Mouse (Mus musculus) mouse embryonic stem cell (cell line): ENCODE results near the gene Brsk2.

Experiments
- in situ Hi-C, 2 experiments: fragments of 300-500 bp; cut with MboI; formaldehyde crosslinking; loops; 1 replicate in 1 of 2; 3 replicates in 1 of 2; pipeline ENCODE4 v1.14.3; 2019 to 2020; ENCODE audit warnings: low sequenced_read_pairs in 2 of 2, low pct_unique_long_range_greater_than_20kb in 1 of 2, mixed read lengths in 1 of 2; ENCODE audit not compliant: unreplicated experiment in 1 of 2

Brsk2 gene

DNA sequence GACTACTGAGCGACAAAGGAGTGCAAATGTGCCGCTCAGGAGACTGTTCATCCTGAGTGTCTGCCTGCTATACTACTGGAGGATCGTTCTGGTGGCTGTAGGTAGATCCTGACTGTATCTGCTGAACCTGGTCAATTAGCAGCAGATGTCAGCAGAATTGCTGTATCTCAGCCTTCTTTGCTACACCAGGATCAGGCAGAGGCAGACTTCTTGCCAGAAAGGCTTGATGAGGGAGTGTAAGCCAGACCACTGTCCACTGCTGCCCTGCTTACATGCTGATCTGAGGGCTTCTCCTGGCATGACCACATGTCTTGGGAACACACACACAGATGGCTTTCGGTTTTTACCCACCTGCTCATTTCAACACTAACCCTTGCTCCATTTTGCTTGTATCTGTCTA lies 2.3 kb downstream of the Brsk2 start:
- in situ Hi-C loops = no loop called here

DNA sequence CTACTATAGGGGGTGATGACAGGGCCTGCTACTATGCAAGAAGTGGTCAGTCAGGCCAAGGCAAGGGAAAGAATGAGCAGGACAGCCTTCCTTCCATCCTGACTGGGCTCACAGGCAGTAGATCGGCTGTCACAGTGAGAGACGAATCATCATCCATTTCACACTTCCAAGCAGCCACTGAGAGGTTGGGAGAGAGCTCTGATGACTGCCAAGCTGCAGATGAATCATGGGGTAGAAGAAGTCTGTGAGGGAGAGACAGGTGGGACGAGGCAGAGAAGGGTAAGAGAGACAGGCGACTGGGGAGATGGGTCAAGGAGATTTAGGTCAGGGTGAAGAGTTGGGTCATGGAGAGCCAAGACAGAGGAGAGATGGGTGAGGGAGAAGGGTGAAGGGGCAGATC lies 3.4 kb downstream of the Brsk2 start:
- in situ Hi-C loops = no loop called here

DNA sequence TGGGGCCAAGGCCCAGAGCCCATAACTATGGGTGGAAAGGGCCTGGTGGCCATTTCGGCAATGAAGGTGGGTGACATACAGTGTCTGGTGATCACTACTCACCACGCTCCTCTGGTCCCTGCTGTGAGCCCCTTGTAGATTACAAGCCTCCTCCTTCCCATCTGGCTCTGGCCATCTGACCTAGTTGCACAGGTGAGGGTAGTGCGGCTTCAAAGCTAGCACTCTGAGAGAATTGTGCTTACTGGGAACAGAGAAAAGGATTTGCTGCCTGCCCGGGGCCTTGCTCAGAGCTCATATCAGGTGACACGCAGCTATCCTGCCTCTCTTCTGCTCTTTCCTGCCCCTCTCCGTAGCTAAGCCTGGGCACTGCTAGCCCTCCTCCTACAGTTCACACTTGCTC lies 4.1 kb downstream of the Brsk2 start:
- in situ Hi-C loops = no loop called here

DNA sequence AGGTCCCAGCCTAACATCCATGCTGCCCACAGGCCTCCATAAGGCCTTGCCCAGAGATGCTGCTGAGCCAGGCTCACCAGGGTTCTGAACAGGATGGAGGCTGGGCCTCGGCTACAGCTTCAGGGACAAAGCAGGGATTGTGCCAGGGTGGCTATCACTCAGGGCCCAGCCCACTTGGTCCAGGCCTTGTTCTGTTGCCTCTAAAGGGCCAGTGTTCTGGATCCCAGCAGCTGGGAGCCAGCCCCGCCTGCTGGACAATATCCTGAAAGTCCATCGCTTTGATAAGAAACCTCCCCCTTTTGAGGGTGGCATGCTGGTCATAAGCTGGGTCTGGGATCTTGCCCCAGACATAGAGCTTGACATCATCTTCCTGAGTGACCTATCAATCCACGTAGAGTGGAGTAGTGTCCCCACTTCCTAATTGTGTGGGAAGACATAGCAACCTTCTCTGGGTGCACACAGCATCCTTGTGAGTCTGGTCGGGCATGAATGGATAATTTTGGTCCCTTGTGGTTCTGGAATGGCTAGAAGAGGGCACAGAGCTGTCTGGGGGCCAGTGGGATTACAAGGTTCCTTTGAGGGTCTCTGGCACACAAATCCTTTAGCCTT lies 6.1 kb downstream of the Brsk2 start:
- in situ Hi-C loops = no loop called here

DNA sequence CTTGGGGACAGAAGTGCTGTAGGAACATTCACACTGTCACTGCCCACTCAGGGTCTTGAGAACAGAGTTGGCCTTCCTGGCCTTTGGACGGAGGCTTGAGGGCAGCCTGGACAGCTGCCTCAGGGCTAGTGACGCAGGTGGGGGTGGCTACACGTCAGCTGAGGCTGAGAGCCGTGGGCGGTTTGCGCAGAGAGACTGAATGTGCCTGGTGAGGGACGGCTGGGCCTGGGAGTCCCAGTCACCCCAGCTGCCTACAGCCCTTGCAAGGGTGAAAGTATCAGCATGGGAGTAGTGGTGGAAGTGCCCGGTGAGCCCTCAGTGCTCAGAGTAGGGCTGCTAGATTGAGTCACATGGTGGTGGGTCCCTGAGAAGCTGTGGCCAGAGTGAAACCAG lies 6.6 kb downstream of the Brsk2 start:
- in situ Hi-C loops = no loop called here

DNA sequence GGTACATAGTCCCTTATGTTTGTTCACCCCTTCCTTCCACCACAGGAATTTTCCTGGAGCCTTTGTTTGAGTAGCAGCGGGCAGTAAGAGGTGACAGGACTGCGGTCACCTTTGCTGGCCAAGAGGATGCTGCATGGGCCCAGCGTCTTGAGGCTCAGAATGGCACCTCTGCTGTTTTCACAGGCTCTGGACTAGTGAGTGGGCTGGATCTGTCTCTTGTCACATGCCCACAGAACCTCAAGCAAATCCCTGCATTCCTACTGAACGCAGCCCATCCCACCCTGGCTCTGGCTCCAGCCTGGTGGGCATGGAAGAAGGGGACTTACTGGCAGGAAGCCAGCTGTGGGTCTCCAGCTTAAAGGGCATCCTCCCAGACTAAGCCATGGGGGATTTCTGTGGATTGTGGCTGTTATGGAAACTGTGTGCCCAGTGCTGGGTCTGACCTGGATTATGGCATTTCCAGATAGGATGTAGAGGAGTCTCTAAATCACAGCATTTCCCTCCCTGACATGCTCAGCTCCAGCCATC lies 8.0 kb downstream of the Brsk2 start:
- in situ Hi-C loops = no loop called here

DNA sequence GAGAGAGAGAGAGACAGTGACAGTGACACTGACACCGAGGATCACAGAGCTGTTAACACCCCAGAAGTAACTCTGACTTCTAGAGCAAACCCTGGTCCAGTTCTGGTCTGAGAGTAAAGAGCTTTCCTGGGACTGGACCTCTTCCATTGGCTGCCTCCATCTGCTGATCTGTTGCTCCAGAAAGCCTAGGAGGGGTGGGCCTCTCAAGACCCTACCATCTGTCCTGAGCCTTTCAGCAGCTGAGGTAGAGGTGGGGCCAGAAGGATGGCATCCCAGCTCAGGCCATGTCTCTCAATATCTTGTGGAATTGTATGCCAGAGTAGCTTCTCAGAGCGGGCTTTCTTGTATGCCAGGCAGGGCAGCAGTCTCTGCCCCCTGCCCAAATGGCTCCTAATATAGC lies 8.7 kb downstream of the Brsk2 start:
- in situ Hi-C loops = no loop called here

DNA sequence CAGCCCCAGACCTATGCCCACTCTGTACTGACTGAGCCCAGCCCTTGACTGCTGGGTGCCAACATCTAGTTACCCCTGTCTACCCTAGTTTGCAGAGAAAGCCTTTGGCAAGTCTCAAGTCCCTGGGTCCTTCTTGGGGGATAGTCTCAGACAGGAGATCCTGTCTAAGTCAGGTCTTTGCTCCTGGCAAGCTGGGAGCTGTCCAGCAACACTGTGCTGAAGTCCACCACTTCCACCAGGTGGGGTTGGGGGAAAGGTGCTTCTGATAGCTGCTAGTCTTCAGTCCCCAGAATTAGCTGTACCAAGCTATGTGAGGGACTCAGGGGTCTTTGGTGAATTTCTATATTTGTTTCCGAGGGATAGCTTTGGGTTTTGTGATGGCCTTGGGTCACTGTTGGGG lies 9.6 kb downstream of the Brsk2 start:
- in situ Hi-C loops = no loop called here

DNA sequence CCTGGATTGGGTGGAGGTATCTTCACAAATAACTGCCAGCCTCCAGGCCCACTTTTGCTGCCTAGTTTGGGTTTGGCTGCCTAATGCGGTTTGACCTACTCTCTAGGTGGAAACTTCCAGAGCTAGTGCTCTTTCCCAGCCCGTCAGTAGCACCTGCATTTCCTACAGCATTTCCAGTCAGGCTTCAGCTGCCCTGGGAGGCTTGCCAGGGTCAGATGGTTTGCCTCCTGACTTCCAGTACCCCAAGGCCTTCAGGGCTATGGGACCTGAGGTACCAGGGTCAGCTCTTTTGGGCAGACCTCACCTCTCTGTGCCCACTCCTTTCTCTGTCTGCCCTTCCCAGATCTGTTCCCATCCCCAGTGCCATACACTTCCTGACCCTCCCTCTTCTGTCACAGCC lies 11.4 kb downstream of the Brsk2 start:
- in situ Hi-C loops = no loop called here

DNA sequence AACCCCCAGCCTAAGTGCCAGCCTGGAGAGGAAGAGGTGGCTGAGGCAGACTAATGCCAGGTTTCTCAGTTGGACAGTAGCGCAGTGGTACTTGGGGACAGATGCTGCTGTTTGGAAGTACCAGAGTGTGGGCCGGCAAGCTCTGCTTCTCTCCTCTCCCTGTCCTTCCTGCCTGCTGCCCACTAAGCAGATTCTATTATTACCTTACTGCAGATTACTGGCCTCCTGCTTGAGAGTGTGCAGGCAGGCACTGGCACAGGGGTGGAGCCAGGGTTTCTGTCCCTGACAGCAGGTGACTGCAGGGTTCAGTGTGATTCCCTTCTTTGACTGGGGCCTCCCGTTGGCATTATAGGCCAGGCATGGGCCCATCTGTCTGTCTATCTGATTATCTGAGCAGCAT lies 11.9 kb downstream of the Brsk2 start:
- in situ Hi-C loops = no loop called here

DNA sequence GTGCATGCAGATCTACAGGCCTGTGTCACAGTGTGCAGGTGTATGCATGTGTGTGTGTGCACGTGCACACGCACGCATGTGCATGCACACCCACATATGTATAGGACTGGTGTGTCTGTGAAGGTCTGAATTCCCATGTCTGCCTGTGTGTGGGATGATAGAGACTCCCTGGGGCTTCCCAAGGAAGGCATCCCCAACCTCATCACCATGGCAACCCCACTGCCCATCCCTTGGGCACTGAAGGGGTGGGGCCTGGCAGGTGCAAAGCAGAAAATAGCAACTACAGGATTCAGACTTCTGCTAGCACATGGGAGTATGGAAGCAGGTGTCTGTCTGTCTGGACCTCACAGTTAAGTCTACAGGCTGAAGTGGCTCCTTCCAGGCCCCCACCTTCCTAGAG lies 13.0 kb downstream of the Brsk2 start:
- in situ Hi-C loops = no loop called here

DNA sequence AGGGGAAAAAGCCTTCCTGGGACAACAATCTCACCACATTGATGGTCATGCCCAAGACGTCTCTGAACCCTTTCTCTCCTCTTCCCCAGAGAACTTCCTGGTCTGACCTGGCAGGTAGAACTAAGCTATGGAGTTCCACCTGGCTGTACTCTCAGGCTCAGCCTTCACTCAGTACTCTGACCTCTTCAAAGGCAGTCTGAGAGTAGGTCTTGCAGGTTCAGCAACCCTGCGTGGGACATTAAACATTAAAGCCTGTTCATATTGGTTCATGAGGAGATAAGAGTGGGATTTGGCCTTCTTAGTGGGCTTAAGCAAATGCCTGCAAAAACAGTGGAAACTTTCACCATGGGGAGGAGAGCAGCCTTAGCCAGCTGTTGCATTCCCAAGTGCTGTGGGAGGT lies 16.7 kb downstream of the Brsk2 start:
- in situ Hi-C loops = no loop called here

DNA sequence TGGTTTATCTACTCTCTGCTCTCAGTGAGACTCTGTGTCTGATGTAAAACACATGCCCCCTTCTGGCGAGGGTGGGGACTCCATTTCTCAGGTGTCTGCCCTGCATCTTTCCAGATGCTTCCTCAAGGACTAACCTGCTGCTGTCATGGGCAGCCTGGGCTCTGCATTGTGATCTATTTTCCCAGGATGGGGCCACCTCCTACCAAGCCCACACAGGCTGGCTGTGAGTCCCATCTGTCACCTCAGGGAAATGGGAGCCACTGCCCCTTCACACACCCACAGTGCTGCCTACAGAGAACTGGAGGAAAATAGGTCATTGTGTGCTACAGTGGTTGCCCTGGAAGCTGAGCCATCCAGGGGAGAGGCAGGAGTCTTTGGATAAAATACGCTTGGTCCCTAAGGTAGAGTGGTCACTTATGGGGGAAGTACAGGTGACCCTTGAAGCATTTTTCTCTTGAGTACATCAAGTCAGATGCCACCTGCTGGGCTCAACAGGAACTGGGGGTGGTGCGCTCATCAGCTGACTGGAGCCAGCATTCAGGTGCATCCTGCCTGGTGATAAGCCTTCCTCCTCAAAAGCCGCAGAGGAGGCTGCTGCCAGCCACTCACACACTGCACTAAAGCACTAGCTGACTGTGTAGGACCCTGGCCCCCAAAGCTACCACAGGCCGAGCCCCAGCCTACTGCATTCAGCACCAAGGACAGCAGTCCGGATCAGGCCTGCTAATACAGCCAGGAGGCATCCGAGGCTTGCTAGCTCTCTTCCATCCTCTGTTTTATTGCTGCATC lies 23.5 kb downstream of the Brsk2 start:
- in situ Hi-C loops = no loop called here

DNA sequence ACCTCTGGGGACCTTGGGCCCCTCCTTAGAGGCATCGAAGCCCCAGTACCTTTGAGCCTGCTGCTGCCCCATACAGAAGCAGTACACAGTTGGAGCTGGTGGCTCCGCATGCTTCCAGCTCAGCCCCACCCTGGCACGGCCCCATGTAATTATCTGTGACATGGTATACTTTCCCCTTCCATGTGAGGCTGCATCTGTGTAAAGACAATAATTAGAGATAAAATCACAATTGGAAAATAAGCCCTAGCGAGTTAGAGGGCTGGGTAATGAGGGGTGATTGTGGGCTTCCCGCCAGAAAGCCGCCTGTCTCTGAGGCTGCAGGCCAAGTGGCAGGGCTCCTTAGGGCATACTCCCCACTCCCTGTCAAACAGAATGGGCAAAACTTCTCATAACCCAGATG lies 28.5 kb downstream of the Brsk2 start:
- in situ Hi-C loops = no loop called here

DNA sequence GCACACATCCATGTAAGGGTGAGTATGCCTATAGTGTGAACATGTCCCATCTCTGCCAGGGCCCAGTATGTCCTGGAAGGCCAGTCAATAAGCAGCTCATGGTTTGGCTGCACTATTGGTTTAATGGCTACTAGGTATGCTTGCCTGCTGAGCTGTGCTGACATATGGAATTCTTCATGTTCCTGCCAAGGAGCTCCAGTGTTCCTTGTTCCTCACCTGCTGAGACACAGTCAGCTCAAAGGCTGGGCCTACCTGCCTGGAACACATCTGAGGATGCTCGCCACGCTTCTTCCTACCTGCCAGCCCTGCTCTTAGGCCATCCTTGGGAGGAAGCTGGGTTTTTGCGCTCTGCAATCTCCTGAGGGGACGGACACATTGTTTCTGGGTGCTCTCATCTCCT lies 29.7 kb downstream of the Brsk2 start:
- in situ Hi-C loops = no loop called here

DNA sequence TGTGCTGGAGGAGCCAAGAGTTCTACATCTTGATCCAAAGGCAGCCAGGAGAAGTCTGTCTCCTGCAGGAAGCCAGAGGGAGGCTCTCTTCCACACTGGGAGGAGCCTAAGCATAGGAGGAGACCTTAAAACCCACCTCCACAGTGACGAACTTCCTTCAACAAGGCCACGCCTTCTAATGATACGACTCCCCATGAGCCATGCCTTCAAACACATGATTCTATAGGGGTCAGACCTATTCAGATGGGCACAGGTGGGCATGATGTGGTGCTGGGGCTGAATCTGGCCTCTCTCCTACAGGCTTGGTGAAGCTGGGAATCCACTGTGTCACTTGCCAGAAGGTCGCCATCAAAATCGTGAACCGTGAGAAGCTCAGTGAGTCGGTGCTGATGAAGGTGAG lies 31.7 kb downstream of the Brsk2 start:
- in situ Hi-C loops = no loop called here

DNA sequence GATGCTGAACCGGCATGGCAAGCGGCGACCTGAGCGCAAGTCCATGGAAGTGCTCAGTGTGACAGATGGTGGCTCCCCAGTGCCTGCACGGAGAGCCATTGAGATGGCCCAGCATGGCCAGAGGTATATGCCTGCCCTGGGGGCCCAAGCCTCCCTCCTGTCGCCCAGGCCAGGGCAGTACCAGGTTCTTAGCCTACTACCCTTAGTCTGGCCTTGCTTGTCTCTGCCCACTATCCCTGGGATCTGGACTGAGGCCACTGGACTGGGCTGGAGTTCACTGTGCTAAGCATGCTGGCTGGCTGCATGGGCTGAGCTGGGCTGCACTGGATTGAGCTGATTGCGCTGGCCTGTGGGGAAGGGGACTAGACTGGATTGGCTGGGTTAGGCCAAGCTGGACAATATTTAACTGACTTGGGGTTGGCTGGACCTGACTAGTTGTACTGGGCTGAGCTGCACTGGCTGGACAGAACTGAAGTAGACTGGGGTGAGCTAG lies 38.8 kb downstream of the Brsk2 start:
- in situ Hi-C loops = no loop called here

DNA sequence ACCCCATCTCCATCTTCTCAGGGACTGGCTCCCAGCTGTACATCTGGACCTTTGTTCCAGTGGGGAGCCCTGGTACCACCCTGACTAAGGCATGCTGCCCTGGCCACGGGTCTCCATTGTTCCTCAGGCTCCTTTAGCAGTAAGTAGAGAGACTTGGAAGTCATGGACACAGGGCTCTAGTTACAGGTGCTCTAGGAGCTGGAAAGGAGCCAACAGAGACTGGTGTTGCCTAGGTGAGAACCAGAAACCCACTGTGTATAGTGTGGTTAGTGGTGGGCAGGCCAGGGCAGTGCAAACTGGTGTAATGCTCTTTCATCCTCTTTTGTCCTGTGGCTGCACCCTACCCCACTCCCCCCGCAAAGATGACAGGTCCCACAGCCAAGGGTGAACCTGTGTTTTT lies 41.6 kb downstream of the Brsk2 start:
- in situ Hi-C loops = no loop called here

DNA sequence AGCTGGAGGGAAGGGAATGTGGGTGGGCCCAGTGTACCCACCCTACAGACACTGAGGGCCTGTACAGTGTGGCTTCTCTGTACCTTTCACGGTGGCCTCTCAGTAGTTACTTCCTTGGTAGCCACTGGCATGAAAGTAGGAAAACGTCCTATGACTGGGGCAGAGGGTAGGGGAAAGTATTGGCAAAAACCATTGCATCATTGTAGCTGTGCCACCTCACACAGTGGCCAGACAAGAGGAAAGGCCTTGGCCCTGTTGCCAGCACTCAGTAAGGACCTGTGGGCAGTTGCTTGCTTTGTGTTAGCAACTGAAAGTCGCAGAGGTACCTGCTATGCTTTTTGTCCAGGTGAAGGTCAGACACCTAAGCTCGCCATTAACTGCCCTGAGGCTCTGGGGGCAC lies 44.6 kb downstream of the Brsk2 start:
- in situ Hi-C loops = no loop called here

DNA sequence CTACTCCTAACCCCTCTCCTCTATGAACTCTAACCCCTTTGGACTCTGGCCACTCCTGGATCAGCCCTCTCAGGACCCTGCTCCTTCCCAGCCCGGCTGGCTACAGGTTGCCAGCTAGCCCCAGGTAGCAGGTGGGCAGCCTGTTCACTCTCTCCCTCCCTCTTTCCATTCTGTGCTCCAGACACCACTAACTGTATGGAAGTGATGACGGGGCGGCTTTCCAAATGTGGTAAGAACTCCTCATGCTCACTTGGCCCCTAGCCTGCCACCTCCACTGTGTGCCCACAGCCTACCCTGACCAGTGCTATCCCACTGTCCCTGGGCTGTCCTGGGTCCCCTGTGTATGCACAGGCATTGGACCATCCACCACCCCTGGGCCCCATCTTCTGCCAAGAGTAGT lies 51.1 kb downstream of the Brsk2 start:
- in situ Hi-C loops = no loop called here
